Mouse (Mus musculus) Patski (cell line): ENCODE data around the gene Ccdc34. TPM values are rescaled to one million over a fixed set of nuclear protein-coding genes. Genes with fewer than 3 reads are reported as not detected.

Experiments
- ATAC-seq: fragments of 100-300 bp; one replicate; pipeline ENCODE4 v1.8.0; 2021
- CTCF ChIA-PET: fragments of 350-600 bp; sonication (Branson Sonifier 250); formaldehyde crosslinking; loops from one replicate; lab custom pipeline; 2022; ENCODE audit warnings: inconsistent platforms; lab: Charles Lee
- POLR2A ChIA-PET: fragments of 350-600 bp; sonication (Branson Sonifier 250); formaldehyde crosslinking; loops from one replicate; lab custom pipeline; 2022; ENCODE audit warnings: antibody characterized with exemption, inconsistent platforms; lab: Charles Lee
- DNase-seq: peaks from one replicate; pipeline ENCODE4 v3.0.0-alpha.2; 2011; ENCODE audit warnings: low read depth, low spot score
- H3K27me3 ChIP-seq: fragments of 371-371 bp; one replicate; pipeline ENCODE4 v1.5.1; 2021
- CTCF ChIP-seq: fragments of 100-300 bp; IDR thresholded peaks from one replicate; pipeline ENCODE4 v1.5.1; 2021
- in situ Hi-C: fragments of 300-500 bp; cut with MboI; formaldehyde crosslinking; loops from 3 replicates; pipeline ENCODE4 v1.11.1; 2018; ENCODE audit warnings: low pct_unique_long_range_greater_than_20kb, mixed read lengths
- polyA plus RNA-seq: library from polyadenylated mRNA; unstranded; gene quantifications from one replicate; pipeline ENCODE4 v1.2.3, GENCODE M21; 2021

Gene Ccdc34
- polyA plus RNA-seq, 1 experiment from 2014 or later: 30.9 TPM

GRCm38 (mm10) chr2:110172456-110172855, 154.8 kb downstream of the Ccdc34 start:
- no peaks in the 10 kb centered on the region for H3K27me3 ChIP-seq
- CTCF ChIA-PET: interaction anchor here (1.1 kb wide), 1 partner anchor 17 kb away, joined by 3 read pairs; no protein-coding TSS in a partner anchor
- POLR2A ChIA-PET: no interaction called here
- DNase-seq (no peak), ATAC-seq (peak; percentile 46)
- in situ Hi-C loops: no loop called here
- no peak for TF ChIP-seq CTCF

- no peak for TF ChIP-seq CTCF
- H3K27me3 ChIP-seq: no peaks in the 10 kb centered on the region
- in situ Hi-C loops: no loop called here
- ChIA-PET CTCF (interaction anchor here (1.1 kb wide), 1 partner anchor 18 kb away, joined by 3 read pairs; no protein-coding TSS in a partner anchor), POLR2A (interaction anchor here (0.8 kb wide), 1 partner anchor 23 kb away, joined by 3 read pairs; no protein-coding TSS in a partner anchor)
- DNase-seq: no peak
- no peak for ATAC-seq
Measured at GRCm38 (mm10) chr2:110173818-110174247, 156.2 kb downstream of the Ccdc34 start.

GRCm38 (mm10) chr2:110176761-110177400, 159.3 kb downstream of the Ccdc34 start:
- in situ Hi-C loops: no loop called here
- CTCF ChIA-PET: no interaction called here
- TF ChIP-seq CTCF: no peak
- no peaks in the 10 kb centered on the region for H3K27me3 ChIP-seq
- DNase-seq: no peak
- POLR2A ChIA-PET: no interaction called here
- ATAC-seq: peak; percentile 49

- ChIA-PET CTCF (no interaction called here), POLR2A (no interaction called here)
- no peak for TF ChIP-seq CTCF
- no peak for DNase-seq
- H3K27me3 ChIP-seq: no peaks in the 10 kb centered on the region
- in situ Hi-C loops: no loop called here
- ATAC-seq: no peak
Measured at GRCm38 (mm10) chr2:110177406-110177805, 159.8 kb downstream of the Ccdc34 start.

- DNase-seq: no peak
- CTCF ChIA-PET: no interaction called here
- TF ChIP-seq CTCF: no peak
- in situ Hi-C loops: no loop called here
- peak; percentile 77 for ATAC-seq
- POLR2A ChIA-PET: no interaction called here
- H3K27me3 ChIP-seq: no peaks in the 10 kb centered on the region
Measured at GRCm38 (mm10) chr2:110177879-110178278, 160.3 kb downstream of the Ccdc34 start.

- peak; percentile 19 for ATAC-seq
- DNase-seq: no peak
Measured at GRCm38 (mm10) chr2:110179669-110180315, 162.2 kb downstream of the Ccdc34 start.

GRCm38 (mm10) chr2:110180316-110180670, 162.7 kb downstream of the Ccdc34 start:
- H3K27me3 ChIP-seq: no peaks in the 10 kb centered on the region
- in situ Hi-C loops: loop anchor here (10.0 kb wide), 1 partner anchor 105 kb away; no protein-coding TSS in a partner anchor
- POLR2A ChIA-PET: no interaction called here
- ATAC-seq: no peak
- no peak for TF ChIP-seq CTCF
- no peak for DNase-seq
- CTCF ChIA-PET: interaction anchor here (1.0 kb wide), 1 partner anchor 17 kb away, joined by 3 read pairs; no protein-coding TSS in a partner anchor

More at GRCm38 (mm10) chr2:110179669-110180315, 162.2 kb downstream of the Ccdc34 start:
- CTCF ChIA-PET: interaction anchor here (0.5 to 1.0 kb wide), 2 partner anchors 16 to 253 kb away, joined by 3 read pairs; no protein-coding TSS in a partner anchor
- POLR2A ChIA-PET: no interaction called here
- no peaks in the 10 kb centered on the region for H3K27me3 ChIP-seq
- TF ChIP-seq CTCF: no peak
- in situ Hi-C loops: loop anchor here (10.0 kb wide), 1 partner anchor 105 kb away; no protein-coding TSS in a partner anchor

- in situ Hi-C loops: loop anchor here (10.0 kb wide), 1 partner anchor 107 kb away; no protein-coding TSS in a partner anchor
- ChIA-PET POLR2A (no interaction called here), CTCF (interaction anchor here (1.1 to 1.4 kb wide), 2 partner anchors 107 to 261 kb away, joined by 3 to 4 read pairs; no protein-coding TSS in a partner anchor)
- DNase-seq (no peak), ATAC-seq (no peak)
- no peaks in the 10 kb centered on the region for H3K27me3 ChIP-seq
- no peak for TF ChIP-seq CTCF
Measured at GRCm38 (mm10) chr2:110181666-110182065, 164.0 kb downstream of the Ccdc34 start.

- ATAC-seq (no peak), DNase-seq (no peak)
- in situ Hi-C loops: loop anchor here (10.0 kb wide), 1 partner anchor 107 kb away; no protein-coding TSS in a partner anchor
- H3K27me3 ChIP-seq: no peaks in the 10 kb centered on the region
- no peak for TF ChIP-seq CTCF
- ChIA-PET CTCF (interaction anchor here (1.1 to 1.4 kb wide), 2 partner anchors 108 to 262 kb away, joined by 3 to 4 read pairs; no protein-coding TSS in a partner anchor), POLR2A (no interaction called here)
Measured at GRCm38 (mm10) chr2:110182248-110182647, 164.6 kb downstream of the Ccdc34 start.

- ChIA-PET POLR2A (no interaction called here), CTCF (interaction anchor here (0.8 to 2.1 kb wide), 4 partner anchors 10 to 262 kb away, joined by 3 to 7 read pairs (median 4); no protein-coding TSS in a partner anchor)
- DNase-seq (no peak), ATAC-seq (no peak)
- in situ Hi-C loops: loop anchor here (10.0 kb wide), 1 partner anchor 108 kb away; no protein-coding TSS in a partner anchor
- H3K27me3 ChIP-seq: no peaks in the 10 kb centered on the region
- no peak for TF ChIP-seq CTCF
Measured at GRCm38 (mm10) chr2:110182795-110183486, 165.3 kb downstream of the Ccdc34 start.
